Mouse (Mus musculus): ENCODE measurements around the gene Tlr9.

DNA sequence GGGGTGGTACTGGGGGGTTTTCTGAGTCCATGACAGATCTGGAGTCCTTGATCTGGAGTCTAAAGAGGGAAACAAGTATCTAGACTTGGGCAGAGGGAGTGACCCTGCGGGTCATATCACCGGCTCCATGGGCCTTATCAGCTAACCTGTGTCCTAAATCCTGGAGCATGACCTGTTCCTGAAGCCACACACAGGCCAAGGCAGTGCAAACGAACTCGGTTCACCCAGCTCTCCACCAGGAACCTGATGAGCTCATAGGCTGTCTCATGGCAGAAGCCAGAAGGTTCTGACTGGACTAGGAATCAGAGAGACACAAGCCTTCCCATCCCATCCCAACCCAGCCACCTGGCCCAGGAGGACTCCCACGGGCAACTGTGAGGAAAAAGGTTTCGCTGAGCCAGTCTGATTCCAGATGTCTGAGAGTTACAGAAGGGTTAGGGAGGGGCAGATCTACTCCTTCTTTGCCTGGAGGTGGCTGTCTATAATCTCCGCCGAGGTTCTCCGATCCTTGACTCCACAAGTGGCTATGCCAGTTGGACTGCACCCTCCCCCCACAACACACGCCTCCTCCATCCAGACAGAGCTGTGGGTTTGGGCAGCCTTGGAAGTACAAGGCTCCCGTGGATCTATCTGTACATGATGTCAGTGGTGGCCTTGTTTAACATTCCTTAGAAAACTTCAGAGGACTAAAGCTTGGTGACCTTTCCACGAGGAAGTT, 43.1 kb downstream of the Tlr9 start:
- no peak for TF ChIP-seq CTCF (IDR thresholded peaks at IDR 0.05 in 2 of 3, conservative IDR thresholded peaks at IDR 0.05 in 1 of 3; ENCODE audit: control insufficient read depth in 1 of 3, insufficient read depth in 1 of 3, low read depth in 2 of 3, low read length in 3 of 3, poor library complexity in 1 of 3, severe bottlenecking in 1 of 3)
- no peak for TF ChIP-seq SIN3A (IDR thresholded peaks at IDR 0.05; ENCODE audit: low read length)
- TF ChIP-seq ZC3H11A (IDR thresholded peaks at IDR 0.05; ENCODE audit: low read depth, low read length): no peak
- no peak for TF ChIP-seq MAX (IDR thresholded peaks at IDR 0.05; ENCODE audit: low read length)
- no peak for TF ChIP-seq EP300 (IDR thresholded peaks at IDR 0.05; ENCODE audit: low read depth in 1 of 2, low read length in 2 of 2)
- TF ChIP-seq HCFC1 (IDR thresholded peaks at IDR 0.05; ENCODE audit: low read depth, low read length): no peak
- no peak for TF ChIP-seq GABPA (IDR thresholded peaks at IDR 0.05; ENCODE audit: low read depth, low read length)
- no peak for TF ChIP-seq ZNF384 (IDR thresholded peaks at IDR 0.05; ENCODE audit: low read depth, low read length)

All from MEL (cell line).